Mouse (Mus musculus) stomach, embryonic 15.5 days (tissue): ENCODE measurements around the gene Cdr2l. TPM values are rescaled to one million over a fixed set of nuclear protein-coding genes. Genes with fewer than 3 reads are reported as not detected.
"Not testable (repeated sequence)": the region's sequence is repeated elsewhere in the genome, so short reads cannot be mapped to it uniquely, and the experiment has no call there.

Source experiments
- ATAC-seq: fragments of 200-750 bp; cut with Nextera tagmentation; 2 replicates; pipeline ENCODE4 v1.8.0; 2017; ENCODE audit warnings: low read depth, moderate number of reproducible peaks, moderate TSS enrichment; ENCODE audit not compliant: insufficient read depth, low FRiP score
- H3K27ac ChIP-seq: fragments of 300-500 bp; sonication (generic); 2 replicates; pipeline ENCODE4 v1.5.1; 2015; ENCODE audit warnings: mild to moderate bottlenecking, inconsistent platforms
- H3K27me3 ChIP-seq: fragments of 300-500 bp; sonication (generic); replicated peaks from 2 replicates; pipeline ENCODE4 v1.6.1; 2015; ENCODE audit warnings: inconsistent platforms
- H3K36me3 ChIP-seq: fragments of 300-500 bp; sonication (generic); 2 replicates; pipeline ENCODE4 v1.6.1; 2015; ENCODE audit warnings: inconsistent platforms
- H3K4me1 ChIP-seq: fragments of 300-500 bp; sonication (generic); 2 replicates; pipeline ENCODE4 v1.6.1; 2015; ENCODE audit warnings: inconsistent platforms
- H3K4me2 ChIP-seq: fragments of 300-500 bp; sonication (generic); 2 replicates; pipeline ENCODE4 v1.6.1; 2015; ENCODE audit warnings: mild to moderate bottlenecking, inconsistent platforms
- H3K4me3 ChIP-seq: fragments of 300-500 bp; sonication (generic); replicated peaks from 2 replicates; pipeline ENCODE4 v1.5.1; 2015; ENCODE audit warnings: inconsistent platforms
- H3K9ac ChIP-seq: fragments of 300-500 bp; sonication (generic); 2 replicates; pipeline ENCODE4 v1.6.1; 2015; ENCODE audit warnings: inconsistent platforms
- H3K9me3 ChIP-seq: fragments of 300-500 bp; sonication (generic); 2 replicates; pipeline ENCODE4 v1.6.1; 2016; ENCODE audit warnings: inconsistent platforms
- WGBS: fragments of 180-500 bp; shearing (Covaris S2); methylation state at CpG from one replicate; pipeline ENCODE4 v1.1.7; 2015; 5-methylcytosine and 5-hydroxymethylcytosine counted together
- polyA plus RNA-seq: library from polyadenylated mRNA; unstranded; fragments of >200 nt; fragmentation: Nextera tagmentation; extraction: Ambion mirVana; gene quantifications from 2 replicates; pipeline ENCODE4 v1.2.1, GENCODE M21; 2015

The Cdr2l gene
- polyA plus RNA-seq, 1 experiment from 2014 or later = 10.0 TPM

DNA sequence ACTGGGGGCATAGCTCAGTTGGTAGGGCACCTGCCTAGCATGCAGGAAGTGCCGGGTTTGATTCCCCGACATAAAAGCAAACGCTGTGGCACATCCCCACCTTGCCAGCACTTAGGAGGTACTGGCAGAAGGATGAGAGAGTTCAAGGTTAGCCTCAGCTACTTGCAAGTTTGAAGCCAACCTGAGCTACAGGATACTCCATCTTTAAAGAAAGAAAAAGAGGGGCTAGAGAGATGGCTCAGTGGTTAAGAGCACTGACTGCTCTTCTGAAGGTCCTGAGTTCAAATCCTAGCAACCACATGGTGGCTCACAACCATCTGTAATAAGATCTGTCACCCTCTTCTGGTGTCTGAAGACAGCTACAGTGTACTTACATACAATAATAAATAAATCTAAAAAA lies 5.1 kb downstream of the Cdr2l start:
- not testable (repeated sequence) for H3K4me3 ChIP-seq, ATAC-seq, H3K9me3 ChIP-seq, H3K36me3 ChIP-seq, H3K4me2 ChIP-seq, H3K9ac ChIP-seq, H3K27ac ChIP-seq, H3K27me3 ChIP-seq
- 89% methylated on average over 3 of the region's 3 CpGs for WGBS
- peaks cover 23% of the 10 kb centered on the region for H3K4me1 ChIP-seq

DNA sequence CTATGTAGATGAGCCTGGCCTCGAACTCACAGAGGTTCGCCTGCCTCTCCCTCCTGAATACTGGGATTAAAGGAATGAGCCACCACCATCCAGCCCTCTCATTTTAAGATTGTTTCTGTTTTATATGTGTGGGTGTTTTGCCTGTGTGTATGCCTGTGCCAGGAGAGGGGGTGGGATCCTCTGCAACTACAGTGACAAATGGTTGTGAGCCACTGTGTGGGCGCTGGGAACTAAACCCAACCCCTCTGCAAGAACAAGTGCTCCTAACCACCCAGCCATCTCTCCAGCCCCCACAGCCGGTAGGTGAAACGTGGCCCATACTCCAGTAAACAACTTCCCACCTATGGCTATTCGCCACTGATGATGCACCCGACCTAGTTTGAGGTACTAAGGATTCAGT lies 9.6 kb downstream of the Cdr2l start:
- 92% methylated on average over 7 of the region's 7 CpGs for WGBS
- no peak overlapping the region for H3K27ac ChIP-seq
- H3K9ac ChIP-seq = no peak overlapping the region
- H3K4me3 ChIP-seq = no peak overlapping the region
- H3K4me1 ChIP-seq = no peaks in the 10 kb centered on the region
- no peak overlapping the region for H3K4me2 ChIP-seq
- no peaks in the 10 kb centered on the region for H3K27me3 ChIP-seq
- ATAC-seq = no peak
- no peaks in the 10 kb centered on the region for H3K9me3 ChIP-seq
- peaks cover 11% of the 10 kb centered on the region for H3K36me3 ChIP-seq

DNA sequence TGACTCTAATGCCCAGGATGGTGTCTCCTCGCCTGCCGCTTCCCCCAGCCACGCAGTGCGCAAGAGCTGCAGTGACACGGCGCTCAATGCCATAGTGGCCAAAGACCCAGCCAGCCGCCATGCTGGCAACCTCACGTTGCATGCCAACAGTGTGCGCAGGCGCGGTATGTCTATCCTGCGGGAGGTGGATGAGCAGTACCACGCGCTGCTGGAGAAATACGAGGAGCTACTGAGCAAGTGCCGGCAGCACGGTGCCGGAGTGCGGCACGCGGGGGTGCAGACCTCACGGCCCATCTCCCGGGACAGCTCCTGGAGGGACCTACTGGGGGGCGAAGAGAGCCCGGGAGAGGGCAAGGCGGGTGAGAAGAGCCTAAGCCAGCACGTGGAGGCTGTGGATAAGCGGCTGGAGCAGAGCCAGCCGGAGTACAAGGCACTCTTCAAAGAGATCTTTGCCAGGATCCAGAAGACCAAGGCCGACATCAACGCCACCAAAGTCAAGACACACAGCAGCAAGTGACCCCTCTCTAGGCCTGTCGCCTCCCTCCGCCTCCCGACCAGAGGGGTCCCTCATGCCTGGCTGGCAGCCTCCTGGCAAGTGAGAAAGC lies 12.1 kb downstream of the Cdr2l start:
- H3K27ac ChIP-seq = no peak overlapping the region
- peaks cover 11% of the 10 kb centered on the region for H3K36me3 ChIP-seq
- ATAC-seq = peak; percentile 43; the same call in 1 of the 2 replicates
- 63% methylated on average over 34 of the region's 34 CpGs for WGBS
- peak overlapping the region; percentile 5; the same call in 1 of the 2 replicates for H3K4me2 ChIP-seq
- H3K4me3 ChIP-seq = no peak overlapping the region
- H3K27me3 ChIP-seq = no peaks in the 10 kb centered on the region
- no peaks in the 10 kb centered on the region for H3K9me3 ChIP-seq
- H3K9ac ChIP-seq = no peak overlapping the region
- no peaks in the 10 kb centered on the region for H3K4me1 ChIP-seq

- no peak for ATAC-seq
- Histone ChIP-seq H3K4me1 (0 out of 2 replicates have a peak, but pooled peaks cover 2% of the 10 kb centered on the region), H3K4me3 (no peak overlapping the region)
Observed at GRCm38 (mm10) chr11:115398085-115398484, 16.4 kb downstream of the Cdr2l start.

GRCm38 (mm10) chr11:115400126-115400525 lies 18.4 kb downstream of the Cdr2l start:
- Histone ChIP-seq H3K9me3 (no peaks in the 10 kb centered on the region), H3K4me2 (no peak overlapping the region), H3K27me3 (no peaks in the 10 kb centered on the region), H3K4me1 (peaks cover 11% of the 10 kb centered on the region; the same call in 1 of the 2 replicates), H3K9ac (no peak overlapping the region), H3K36me3 (no peaks in the 10 kb centered on the region), H3K27ac (0 out of 2 replicates have a peak overlapping the region, but pooled peaks have one; percentile 21), H3K4me3 (no peak overlapping the region)
- WGBS = 61% methylated on average over 3 of the region's 3 CpGs
- ATAC-seq = no peak

More at GRCm38 (mm10) chr11:115398085-115398484, 16.4 kb downstream of the Cdr2l start:
- no peak overlapping the region for H3K9ac ChIP-seq
- H3K9me3 ChIP-seq = no peaks in the 10 kb centered on the region
- H3K36me3 ChIP-seq = peaks cover 11% of the 10 kb centered on the region; the same call in 1 of the 2 replicates
- H3K27ac ChIP-seq = no peak overlapping the region
- no peaks in the 10 kb centered on the region for H3K27me3 ChIP-seq
- 64% methylated on average over 7 of the region's 7 CpGs for WGBS
- no peak overlapping the region for H3K4me2 ChIP-seq

DNA sequence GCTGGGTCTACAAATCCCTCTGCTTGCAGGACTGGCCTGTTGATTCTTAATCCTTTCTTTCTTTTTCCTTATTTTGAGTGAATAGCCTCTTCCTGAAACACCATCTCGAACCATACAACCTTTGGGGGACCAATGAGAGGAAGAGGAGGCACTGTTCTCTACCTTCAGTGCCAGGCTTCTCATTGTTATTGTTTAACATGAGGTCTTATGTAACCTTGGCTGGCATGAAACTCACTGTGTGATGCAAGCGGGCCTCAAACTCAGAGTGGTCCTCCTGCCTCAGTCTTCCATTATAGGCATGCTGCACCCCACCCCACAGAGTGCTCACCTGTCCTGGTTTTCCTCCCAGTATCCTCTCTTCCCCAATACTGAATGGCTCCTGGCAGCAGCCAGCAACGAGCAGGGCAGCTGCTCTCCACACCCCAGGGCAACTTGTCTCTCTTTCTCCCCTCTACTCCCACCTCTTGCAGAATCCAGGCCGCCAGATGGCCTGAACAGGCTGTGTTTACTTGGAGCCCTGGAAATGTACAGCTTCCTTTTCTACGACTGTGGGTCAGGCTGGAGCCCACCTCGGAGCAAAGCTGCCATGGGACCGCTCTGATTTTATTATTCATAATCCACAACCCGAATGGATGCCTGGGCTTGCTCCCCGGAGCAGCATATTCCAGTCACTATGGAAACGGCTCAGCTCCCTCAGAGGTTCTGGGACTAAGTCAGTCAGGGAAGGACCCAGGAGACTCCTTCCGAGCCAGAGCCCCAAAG lies 19.1 kb downstream of the Cdr2l start:
- no peaks in the 10 kb centered on the region for H3K36me3 ChIP-seq
- H3K27me3 ChIP-seq = no peaks in the 10 kb centered on the region
- H3K4me2 ChIP-seq = no peak overlapping the region
- peaks cover 11% of the 10 kb centered on the region; the same call in 1 of the 2 replicates for H3K4me1 ChIP-seq
- H3K4me3 ChIP-seq = no peak overlapping the region
- H3K9ac ChIP-seq = no peak overlapping the region
- 42% methylated on average over 11 of the region's 11 CpGs for WGBS
- no peaks in the 10 kb centered on the region for H3K9me3 ChIP-seq
- H3K27ac ChIP-seq = 0 out of 2 replicates have a peak overlapping the region, but pooled peaks have one; percentile 21
- ATAC-seq = no peak

DNA sequence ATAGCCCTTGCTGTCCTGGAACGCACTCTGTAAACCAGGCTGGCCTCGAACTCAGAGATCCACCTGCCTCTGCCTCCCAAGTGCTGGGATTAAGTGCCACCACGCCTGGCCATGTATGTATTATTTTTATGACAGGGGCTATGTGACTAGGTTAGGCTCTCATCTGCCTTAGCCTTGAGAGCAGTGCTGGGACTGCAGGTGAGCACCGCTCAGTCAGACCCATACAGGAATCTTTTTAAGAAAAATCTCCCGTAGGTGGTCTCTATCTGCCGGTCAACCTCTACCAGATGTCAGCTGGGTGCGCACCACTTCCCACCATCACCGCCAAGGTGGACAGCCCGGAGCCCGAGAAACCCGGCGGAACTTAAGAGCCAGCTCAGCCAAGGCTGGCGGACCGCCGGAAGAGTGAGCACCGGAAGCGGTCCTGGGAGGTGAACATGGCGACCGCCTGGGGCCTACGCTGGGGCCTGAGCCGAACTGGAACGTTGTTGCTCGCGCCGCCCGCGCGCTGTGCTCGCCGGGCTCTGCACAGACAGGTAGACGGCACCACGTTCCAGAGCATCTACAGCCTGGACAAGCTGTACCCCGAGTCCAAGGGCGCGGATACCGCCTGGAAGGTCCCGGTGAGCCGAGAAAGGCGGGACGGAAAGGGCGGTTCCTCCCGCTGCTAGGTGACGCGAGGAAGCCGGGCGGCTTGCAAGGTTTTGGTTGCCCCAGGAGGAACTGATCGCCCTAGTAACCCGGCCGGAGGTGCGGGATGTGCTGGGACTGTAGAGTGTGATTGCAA lies 21.8 kb downstream of the Cdr2l start, which contains the start of gene Mrpl58:
TSS of gene Mrpl58 (plus strand) at position 415 of the 787 bp plus-strand sequence.
- no peaks in the 10 kb centered on the region for H3K27me3 ChIP-seq
- 3% methylated on average over 50 of the region's 50 CpGs for WGBS
- H3K4me3 ChIP-seq = peak within 1 kb of the TSS; percentile 75
- ATAC-seq = peak; percentile 89; the same call in 1 of the 2 replicates
- peak within 1 kb of the TSS; percentile 82 for H3K9ac ChIP-seq
- H3K27ac ChIP-seq = peak within 1 kb of the TSS; percentile 85
- H3K4me1 ChIP-seq = peaks cover 11% of the 10 kb centered on the region; the same call in 1 of the 2 replicates
- no peaks in the 10 kb centered on the region for H3K36me3 ChIP-seq
- peak within 1 kb of the TSS; percentile 72 for H3K4me2 ChIP-seq
- H3K9me3 ChIP-seq = no peaks in the 10 kb centered on the region

DNA sequence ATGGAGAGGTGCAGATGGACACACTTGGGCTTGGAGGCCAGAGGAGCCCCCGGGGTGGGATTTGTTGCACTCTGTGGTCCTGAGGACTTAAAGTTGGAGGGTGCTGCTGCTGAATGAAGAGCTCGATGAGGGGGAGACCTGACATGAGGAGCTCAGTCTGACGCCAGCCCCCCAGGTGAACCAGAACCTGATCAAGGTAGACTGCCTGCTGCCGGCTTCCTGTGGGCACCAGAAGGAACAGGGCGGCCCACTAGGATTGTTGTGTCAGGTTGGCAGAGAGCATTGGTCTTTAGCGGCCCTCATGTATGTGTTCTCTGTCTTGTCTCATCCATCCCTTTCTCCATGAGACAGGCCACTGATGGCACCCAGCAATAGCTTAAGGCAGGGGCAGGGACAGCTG lies 24.0 kb downstream of the Cdr2l start:
- no peak overlapping the region for H3K9ac ChIP-seq
- H3K27me3 ChIP-seq = no peaks in the 10 kb centered on the region
- 92% methylated on average over 6 of the region's 6 CpGs for WGBS
- H3K27ac ChIP-seq = no peak overlapping the region
- H3K4me3 ChIP-seq = no peak overlapping the region
- no peaks in the 10 kb centered on the region for H3K9me3 ChIP-seq
- ATAC-seq = no peak
- no peak overlapping the region for H3K4me2 ChIP-seq
- H3K36me3 ChIP-seq = peaks cover 11% of the 10 kb centered on the region; the same call in 1 of the 2 replicates
- peaks cover 11% of the 10 kb centered on the region; the same call in 1 of the 2 replicates for H3K4me1 ChIP-seq

DNA sequence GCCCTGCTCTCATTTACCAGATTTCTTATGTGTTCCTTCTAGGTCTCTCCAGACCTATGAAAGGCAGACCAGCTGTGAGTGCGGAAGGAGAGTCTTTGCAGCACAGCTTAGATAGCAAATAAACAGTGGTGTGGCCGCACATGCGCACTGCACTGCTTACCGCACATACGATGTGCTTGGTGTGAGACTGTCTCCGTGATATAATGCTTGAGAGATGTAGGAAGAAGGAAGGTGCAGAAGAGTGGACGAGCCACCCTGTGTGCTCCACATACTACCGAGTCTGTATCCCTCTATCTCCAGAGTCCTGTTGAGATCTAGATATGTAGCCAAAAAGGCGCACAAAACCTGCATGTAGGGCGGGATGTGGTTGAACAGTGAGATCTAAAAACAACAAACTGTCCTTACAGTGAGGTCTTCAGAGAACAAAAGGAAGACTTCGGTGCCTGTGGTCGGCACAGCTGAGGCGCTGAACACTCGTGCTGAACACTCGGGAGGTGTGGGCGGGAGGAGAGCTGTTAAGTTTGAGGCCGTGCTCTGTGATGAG lies 25.2 kb downstream of the Cdr2l start:
- no peaks in the 10 kb centered on the region for H3K27me3 ChIP-seq
- peaks cover 12% of the 10 kb centered on the region; the same call in 1 of the 2 replicates for H3K36me3 ChIP-seq
- no peak overlapping the region for H3K4me2 ChIP-seq
- H3K9ac ChIP-seq = no peak overlapping the region
- no peak for ATAC-seq
- WGBS = 93% methylated on average over 17 of the region's 17 CpGs
- H3K27ac ChIP-seq = no peak overlapping the region
- H3K9me3 ChIP-seq = no peaks in the 10 kb centered on the region
- peaks cover 18% of the 10 kb centered on the region for H3K4me1 ChIP-seq
- H3K4me3 ChIP-seq = no peak overlapping the region

DNA sequence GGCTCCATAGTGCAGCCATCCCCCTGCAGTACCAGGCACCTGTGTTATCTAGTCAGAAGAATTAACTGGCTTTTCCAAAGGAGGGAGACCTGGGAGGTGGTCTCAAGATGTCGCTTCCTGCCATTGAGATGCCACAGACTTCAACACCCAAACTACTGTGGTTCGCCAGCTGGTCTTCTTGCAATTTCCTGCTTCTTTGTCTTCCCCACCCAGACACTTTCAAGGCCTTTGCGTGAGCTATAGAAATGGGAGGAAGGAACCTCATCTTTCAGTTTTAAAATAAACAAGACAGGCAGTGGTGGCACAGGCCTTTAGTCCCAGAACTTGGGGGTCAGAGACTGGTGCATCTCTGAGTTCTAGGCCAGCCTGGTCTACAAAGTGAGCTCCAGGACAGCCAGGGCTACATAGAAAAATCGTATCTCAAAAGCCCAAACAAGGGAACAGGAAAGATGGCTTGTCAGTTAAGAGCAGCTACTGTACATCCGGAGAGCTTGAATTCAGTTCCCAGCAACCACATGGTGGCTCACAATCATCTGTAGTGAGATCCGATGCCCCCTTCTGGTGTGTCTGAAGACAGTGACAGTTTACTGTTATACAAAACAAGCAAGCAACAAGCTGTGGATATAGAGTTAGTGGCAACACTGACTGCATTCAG lies 26.7 kb downstream of the Cdr2l start:
- 76% methylated on average over 6 of the region's 6 CpGs for WGBS
- no peak for ATAC-seq
- H3K4me2 ChIP-seq = no peak overlapping the region
- no peak overlapping the region for H3K4me3 ChIP-seq
- peaks cover 19% of the 10 kb centered on the region for H3K4me1 ChIP-seq
- H3K27ac ChIP-seq = peak overlapping the region; percentile 36; the same call in 1 of the 2 replicates
- no peaks in the 10 kb centered on the region for H3K27me3 ChIP-seq
- no peaks in the 10 kb centered on the region for H3K9me3 ChIP-seq
- peaks cover 12% of the 10 kb centered on the region; the same call in 1 of the 2 replicates for H3K36me3 ChIP-seq
- H3K9ac ChIP-seq = no peak overlapping the region

DNA sequence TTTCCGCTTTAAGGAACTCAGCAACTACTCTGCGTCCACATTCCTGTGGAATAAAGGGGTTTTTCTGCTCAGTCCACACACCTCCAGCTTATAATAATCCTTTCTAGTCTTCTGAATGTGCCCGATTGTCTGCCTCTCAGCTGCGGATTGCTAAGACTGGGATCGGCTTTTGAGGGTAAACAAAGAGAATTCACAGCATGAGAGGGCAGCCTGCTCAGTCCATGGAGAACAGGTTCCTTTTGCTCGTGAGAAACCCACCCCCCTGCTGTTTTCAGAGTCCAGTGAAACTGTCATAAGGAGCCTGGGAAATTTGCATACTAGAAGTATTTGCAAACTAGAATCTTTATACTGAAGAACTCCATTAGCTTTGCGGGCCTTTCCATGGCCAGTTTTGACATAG lies 27.8 kb downstream of the Cdr2l start:
- no peaks in the 10 kb centered on the region for H3K9me3 ChIP-seq

More for the DNA sequence above, 27.8 kb downstream of the Cdr2l start:
- peaks cover 15% of the 10 kb centered on the region for H3K4me1 ChIP-seq
- H3K36me3 ChIP-seq = peaks cover 12% of the 10 kb centered on the region; the same call in 1 of the 2 replicates
- no peak overlapping the region for H3K9ac ChIP-seq
- WGBS = 74% methylated on average over 7 of the region's 7 CpGs
- H3K27me3 ChIP-seq = no peaks in the 10 kb centered on the region
- H3K27ac ChIP-seq = no peak overlapping the region
- H3K4me3 ChIP-seq = no peak overlapping the region
- H3K4me2 ChIP-seq = no peak overlapping the region
- ATAC-seq = no peak
